Mouse (Mus musculus) bone marrow macrophage, adult 2 months (primary cell): ENCODE results near the gene Lmnb2.

Experiments
- CTCF ChIP-seq: IDR thresholded peaks from 2 replicates; pipeline ENCODE4 v1.5.1; 2012; ENCODE audit warnings: low read depth, mild to moderate bottlenecking, low read length, moderate library complexity
- POLR2A ChIP-seq: IDR thresholded peaks from 2 replicates; pipeline ENCODE4 v1.6.1; 2012; ENCODE audit warnings: mild to moderate bottlenecking, low read depth, low read length, borderline replicate concordance

- TF ChIP-seq CTCF: no peak
- TF ChIP-seq POLR2A: no peak
These were observed 32.3 kb upstream of the Lmnb2 start for GRCm38 (mm10) chr10:80950314-80950713.
